Mouse (Mus musculus): Measurements from ENCODE around the gene Osgep.

GRCm38 (mm10) chr14:50870805-50871143 lies 53.9 kb downstream of the Osgep start:
- TF ChIP-seq GATA1 (IDR thresholded peaks at IDR 0.05; ENCODE audit: borderline replicate concordance, low read length) (no peak), CTCF (IDR thresholded peaks at IDR 0.05; ENCODE audit: low read depth, low read length) (no peak)
